Mouse (Mus musculus) adrenal gland, adult 8-10 months (tissue): ENCODE results near the gene Ccm2l. TPM values are rescaled to one million over a fixed set of nuclear protein-coding genes. Genes with fewer than 3 reads are reported as not detected.

Experiments used
- DNase-seq: peaks from one replicate; pipeline ENCODE4 v3.0.0; 2022
- total RNA-seq, 4 experiments: library from RNA; stranded (reverse); gene quantifications; 2 replicates each; pipeline ENCODE4 v1.2.4; 2022

Ccm2l gene
- total RNA-seq, 4 experiments from 2014 or later: 9.0 to 19.5 (median 14.7) TPM

GRCm38 (mm10) chr2:153053896-153054295, 11.9 kb upstream of the Ccm2l start:
- DNase-seq: no peak

- no peak for DNase-seq
Measured at GRCm38 (mm10) chr2:153055270-153055920, 10.4 kb upstream of the Ccm2l start.

- no peak for DNase-seq
Measured at GRCm38 (mm10) chr2:153058365-153058764, 7.4 kb upstream of the Ccm2l start.

- no peak for DNase-seq
Measured at GRCm38 (mm10) chr2:153060216-153060615, 5.5 kb upstream of the Ccm2l start.

GRCm38 (mm10) chr2:153063394-153063793, 2.4 kb upstream of the Ccm2l start:
- DNase-seq: no peak

GRCm38 (mm10) chr2:153064190-153064970, 1.4 kb upstream of the Ccm2l start:
- DNase-seq: no peak

GRCm38 (mm10) chr2:153066991-153067390, 1.2 kb downstream of the Ccm2l start:
- DNase-seq: no peak

- DNase-seq: no peak
Measured at GRCm38 (mm10) chr2:153070762-153071490, 5.2 kb downstream of the Ccm2l start.

GRCm38 (mm10) chr2:153071491-153072184, 5.9 kb downstream of the Ccm2l start:
- DNase-seq: no peak

GRCm38 (mm10) chr2:153074651-153075050, 8.9 kb downstream of the Ccm2l start:
- DNase-seq: no peak

- DNase-seq: no peak
Measured at GRCm38 (mm10) chr2:153075961-153076360, 10.2 kb downstream of the Ccm2l start.

- peak; percentile 58 for DNase-seq
Measured at GRCm38 (mm10) chr2:153080841-153081523, 15.2 kb downstream of the Ccm2l start.

GRCm38 (mm10) chr2:153081866-153082265, 16.1 kb downstream of the Ccm2l start:
- DNase-seq: no peak

- no peak for DNase-seq
Measured at GRCm38 (mm10) chr2:153083275-153083674, 17.5 kb downstream of the Ccm2l start.

GRCm38 (mm10) chr2:153083824-153084223, 18.1 kb downstream of the Ccm2l start:
- DNase-seq: no peak

- no peak for DNase-seq
Measured at GRCm38 (mm10) chr2:153084261-153084976, 18.7 kb downstream of the Ccm2l start.

GRCm38 (mm10) chr2:153085556-153085955, 19.8 kb downstream of the Ccm2l start:
- no peak for DNase-seq

GRCm38 (mm10) chr2:153086166-153086565, 20.4 kb downstream of the Ccm2l start:
- no peak for DNase-seq

GRCm38 (mm10) chr2:153087091-153087490, 21.3 kb downstream of the Ccm2l start:
- DNase-seq: no peak

GRCm38 (mm10) chr2:153089316-153089715, 23.6 kb downstream of the Ccm2l start:
- DNase-seq: no peak

GRCm38 (mm10) chr2:153090551-153091165, 24.9 kb downstream of the Ccm2l start:
- no peak for DNase-seq
